Mouse (Mus musculus) forebrain, embryonic 13.5 days (tissue): Measurements from ENCODE around the gene Tcaim. TPM values are rescaled to one million over a fixed set of nuclear protein-coding genes. Genes with fewer than 3 reads are reported as not detected.

Experiments used
- ATAC-seq: fragments of 200-750 bp; cut with Nextera tagmentation; 2 replicates; pipeline ENCODE4 v1.8.0; 2017
- H3K27ac ChIP-seq: fragments of 300-500 bp; sonication (generic); 2 replicates; pipeline ENCODE4 v1.5.1; 2015; ENCODE audit warnings: inconsistent platforms, mild to moderate bottlenecking, moderate library complexity
- H3K27me3 ChIP-seq: fragments of 300-500 bp; sonication (generic); 2 replicates; pipeline ENCODE4 v1.6.1; 2015; ENCODE audit warnings: mild to moderate bottlenecking, inconsistent platforms
- H3K36me3 ChIP-seq: fragments of 300-500 bp; sonication (generic); 2 replicates; pipeline ENCODE4 v1.6.1; 2015; ENCODE audit warnings: mild to moderate bottlenecking, inconsistent platforms; ENCODE audit not compliant: poor library complexity, severe bottlenecking
- H3K4me1 ChIP-seq: fragments of 300-500 bp; sonication (generic); 2 replicates; pipeline ENCODE4 v1.6.1; 2015; ENCODE audit warnings: inconsistent platforms
- H3K4me2 ChIP-seq: fragments of 300-500 bp; sonication (generic); 2 replicates; pipeline ENCODE4 v1.6.1; 2015; ENCODE audit warnings: inconsistent platforms, mild to moderate bottlenecking, moderate library complexity
- H3K4me3 ChIP-seq: fragments of 300-500 bp; sonication (generic); 2 replicates; pipeline ENCODE4 v1.5.1; 2015; ENCODE audit warnings: mild to moderate bottlenecking, inconsistent platforms
- H3K9ac ChIP-seq: fragments of 300-500 bp; sonication (generic); 2 replicates; pipeline ENCODE4 v1.6.1; 2015; ENCODE audit warnings: mild to moderate bottlenecking, inconsistent platforms
- H3K9me3 ChIP-seq: fragments of 300-500 bp; sonication (generic); replicated peaks from 2 replicates; pipeline ENCODE4 v1.6.1; 2016; ENCODE audit warnings: inconsistent platforms
- WGBS: fragments of 180-500 bp; shearing (Covaris S2); methylation state at CpG from one replicate; pipeline ENCODE4 v1.1.7; 2015; 5-methylcytosine and 5-hydroxymethylcytosine counted together
- polyA plus RNA-seq: library from polyadenylated mRNA; unstranded; fragments of >200 nt; fragmentation: Nextera tagmentation; extraction: Ambion mirVana; gene quantifications from 2 replicates; pipeline ENCODE4 v1.2.1, GENCODE M21; 2015

Gene Tcaim
- 6.9 and 7.0 TPM in 2 replicates for polyA plus RNA-seq

DNA sequence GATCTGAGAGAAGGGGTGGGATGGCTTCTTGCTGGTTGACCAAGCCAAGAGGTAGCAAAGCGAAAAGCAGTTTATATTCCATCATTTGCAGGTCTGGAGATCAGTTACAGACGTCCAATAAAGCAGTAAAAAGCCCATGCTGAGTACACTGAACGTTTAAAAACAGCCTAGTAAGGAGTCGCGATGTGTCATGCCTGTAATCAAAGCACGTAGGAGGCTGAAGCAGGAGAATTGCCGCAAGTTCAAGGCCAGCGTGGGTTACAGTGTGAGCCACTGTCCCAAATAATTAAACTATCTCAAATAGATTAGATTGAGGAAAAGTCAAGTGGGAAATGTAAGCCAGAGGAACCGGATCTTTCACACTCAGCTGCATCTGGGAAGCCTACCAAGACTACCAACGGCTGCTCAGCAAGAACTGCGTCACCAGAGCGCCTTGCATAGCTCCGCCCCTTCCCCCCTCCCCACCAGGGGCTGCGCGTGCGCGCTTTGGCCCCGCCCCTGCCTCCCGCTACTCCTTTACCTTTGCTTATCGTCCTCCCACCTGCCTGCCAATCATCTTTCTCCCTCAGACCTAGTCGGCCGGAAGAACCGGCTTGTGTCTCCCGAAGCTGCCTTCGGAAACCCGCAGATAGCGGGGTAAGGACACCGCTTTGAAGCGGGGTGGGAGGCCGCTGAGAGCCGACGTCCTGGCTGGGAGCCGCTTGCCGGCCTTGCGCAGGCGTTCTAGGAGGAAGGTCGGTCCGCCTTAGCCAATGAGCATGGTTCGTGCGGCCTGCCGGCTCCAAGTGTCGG, at the start of gene Tcaim:
TSS of gene Tcaim (plus strand) at position 487 of the 792 bp plus-strand sequence.
- H3K9ac ChIP-seq: peak within 1 kb of the TSS; percentile 83
- H3K27ac ChIP-seq: peak within 1 kb of the TSS; percentile 92
- H3K36me3 ChIP-seq: no peaks in the 10 kb centered on the region
- 7% methylated on average over 41 of the region's 42 CpGs for WGBS
- H3K27me3 ChIP-seq: 0 out of 2 replicates have a peak, but pooled peaks cover 5% of the 10 kb centered on the region
- H3K4me1 ChIP-seq: peaks cover 14% of the 10 kb centered on the region
- H3K4me3 ChIP-seq: peak within 1 kb of the TSS; percentile 64
- H3K4me2 ChIP-seq: peak within 1 kb of the TSS; percentile 88
- H3K9me3 ChIP-seq: no peaks in the 10 kb centered on the region
- ATAC-seq: peak; percentile 98

DNA sequence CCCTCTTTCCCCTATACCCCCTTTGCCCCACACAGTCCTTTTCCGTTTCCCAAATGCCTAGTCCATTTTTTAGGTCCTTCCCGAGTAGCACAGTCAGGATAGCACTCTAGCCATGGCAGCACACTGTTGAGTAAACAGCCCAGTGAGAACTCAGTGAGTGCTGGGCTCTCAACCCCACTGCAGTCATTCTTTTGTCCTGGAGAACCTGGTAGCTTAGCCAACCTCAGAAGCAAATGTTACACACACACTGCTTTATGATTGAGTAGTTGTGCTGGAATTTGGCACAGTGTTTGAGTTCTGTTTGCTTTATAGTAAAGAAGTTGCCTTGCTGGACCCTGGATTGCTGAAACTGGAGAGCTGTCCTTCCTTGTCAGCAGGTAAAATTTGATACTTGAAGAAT, 47.7 kb upstream of the Tcaim start:
- no peak overlapping the region for H3K9ac ChIP-seq
- H3K27me3 ChIP-seq: no peaks in the 10 kb centered on the region
- H3K4me3 ChIP-seq: no peak overlapping the region
- H3K4me1 ChIP-seq: no peaks in the 10 kb centered on the region
- no peaks in the 10 kb centered on the region for H3K36me3 ChIP-seq
- H3K9me3 ChIP-seq: no peaks in the 10 kb centered on the region
- ATAC-seq: no peak
- no peak overlapping the region for H3K4me2 ChIP-seq
- H3K27ac ChIP-seq: no peak overlapping the region
- WGBS: 50% methylated on average over 2 of the region's 2 CpGs

DNA sequence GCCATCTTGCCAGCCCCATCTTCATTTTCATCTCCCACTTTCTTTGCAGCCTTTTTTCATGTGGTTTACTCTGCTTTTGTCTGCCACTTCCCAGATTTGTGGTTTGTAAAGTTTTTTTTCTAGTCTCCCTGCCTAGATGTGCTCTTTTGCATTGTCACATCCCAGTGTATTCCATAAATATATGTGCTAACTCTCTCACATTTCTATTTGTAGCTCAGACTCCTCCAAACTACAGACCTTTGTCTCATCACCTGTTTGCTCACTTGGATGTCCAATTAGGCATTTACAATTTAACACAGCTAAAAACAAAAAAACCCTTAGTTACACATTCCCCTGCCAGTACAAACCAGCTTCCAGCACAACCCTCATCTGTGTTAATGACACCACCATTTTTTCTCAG, 45.2 kb upstream of the Tcaim start:
- H3K4me1 ChIP-seq: no peaks in the 10 kb centered on the region
- no peak overlapping the region for H3K27ac ChIP-seq
- H3K9ac ChIP-seq: no peak overlapping the region
- no peak overlapping the region for H3K4me3 ChIP-seq
- H3K36me3 ChIP-seq: no peaks in the 10 kb centered on the region
- no peak overlapping the region for H3K4me2 ChIP-seq
- no peaks in the 10 kb centered on the region for H3K27me3 ChIP-seq
- H3K9me3 ChIP-seq: no peaks in the 10 kb centered on the region
- no peak for ATAC-seq

- Histone ChIP-seq H3K9ac (no peak overlapping the region), H3K4me3 (no peak overlapping the region), H3K4me1 (no peaks in the 10 kb centered on the region), H3K36me3 (no peaks in the 10 kb centered on the region), H3K9me3 (no peaks in the 10 kb centered on the region), H3K4me2 (no peak overlapping the region), H3K27ac (no peak overlapping the region), H3K27me3 (no peaks in the 10 kb centered on the region)
- 85% methylated on average over 5 of the region's 5 CpGs for WGBS
- ATAC-seq: no peak
Measured at GRCm38 (mm10) chr9:122785231-122785630, 20.1 kb upstream of the Tcaim start.

GRCm38 (mm10) chr9:122786534-122786933, 18.8 kb upstream of the Tcaim start:
- WGBS: 98% methylated on average over 1 of the region's 1 CpGs

GRCm38 (mm10) chr9:122805845-122806341, 554 bp downstream of the Tcaim start:
- peak overlapping the region; percentile 92 for H3K27ac ChIP-seq
- peaks cover 14% of the 10 kb centered on the region for H3K4me1 ChIP-seq
- no peak for ATAC-seq

More at GRCm38 (mm10) chr9:122786534-122786933, 18.8 kb upstream of the Tcaim start:
- Histone ChIP-seq H3K4me2 (no peak overlapping the region), H3K27me3 (no peaks in the 10 kb centered on the region), H3K36me3 (no peaks in the 10 kb centered on the region), H3K4me3 (no peak overlapping the region), H3K27ac (no peak overlapping the region), H3K9ac (no peak overlapping the region), H3K9me3 (no peaks in the 10 kb centered on the region), H3K4me1 (no peaks in the 10 kb centered on the region)
- no peak for ATAC-seq

GRCm38 (mm10) chr9:122807186-122807585, 1.8 kb downstream of the Tcaim start:
- peaks cover 14% of the 10 kb centered on the region for H3K4me1 ChIP-seq
- H3K27ac ChIP-seq: no peak overlapping the region
- ATAC-seq: no peak
- peaks cover 5% of the 10 kb centered on the region for H3K36me3 ChIP-seq
- 0 out of 2 replicates have a peak, but pooled peaks cover 2% of the 10 kb centered on the region for H3K27me3 ChIP-seq
- no peaks in the 10 kb centered on the region for H3K9me3 ChIP-seq
- 96% methylated on average over 2 of the region's 2 CpGs for WGBS
- no peak overlapping the region for H3K4me2 ChIP-seq
- H3K9ac ChIP-seq: no peak overlapping the region
- H3K4me3 ChIP-seq: no peak overlapping the region

More at GRCm38 (mm10) chr9:122805845-122806341, 554 bp downstream of the Tcaim start:
- no peaks in the 10 kb centered on the region for H3K9me3 ChIP-seq
- peak overlapping the region; percentile 64 for H3K4me3 ChIP-seq
- peak overlapping the region; percentile 88 for H3K4me2 ChIP-seq
- H3K36me3 ChIP-seq: no peaks in the 10 kb centered on the region
- 11% methylated on average over 10 of the region's 10 CpGs for WGBS
- H3K27me3 ChIP-seq: 0 out of 2 replicates have a peak, but pooled peaks cover 4% of the 10 kb centered on the region
- H3K9ac ChIP-seq: peak overlapping the region; percentile 83

DNA sequence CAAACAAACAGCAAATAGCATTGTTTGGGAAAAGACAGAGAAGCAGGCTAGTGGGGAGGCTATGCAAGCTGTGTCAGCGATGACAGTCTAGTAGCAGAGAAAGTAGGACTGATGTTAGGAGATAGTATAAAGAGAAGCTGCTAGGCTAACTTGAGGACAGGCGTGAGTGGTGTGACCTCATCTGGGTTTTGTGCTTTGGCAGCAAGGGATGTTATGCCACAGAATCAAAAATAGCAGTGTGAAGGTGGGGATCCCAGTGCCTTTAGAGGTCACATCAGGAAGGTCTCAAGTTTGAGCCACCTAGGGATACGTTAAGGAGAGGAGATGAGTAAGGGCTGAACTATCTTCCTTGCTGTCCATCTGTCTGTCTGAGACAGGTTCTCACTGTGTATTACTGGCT, 4.9 kb downstream of the Tcaim start:
- 92% methylated on average over 3 of the region's 3 CpGs for WGBS
- Histone ChIP-seq H3K4me2 (no peak overlapping the region), H3K4me3 (no peak overlapping the region), H3K4me1 (peaks cover 10% of the 10 kb centered on the region), H3K9me3 (no peaks in the 10 kb centered on the region), H3K27ac (no peak overlapping the region), H3K27me3 (no peaks in the 10 kb centered on the region), H3K9ac (no peak overlapping the region), H3K36me3 (peaks cover 19% of the 10 kb centered on the region)
- no peak for ATAC-seq

GRCm38 (mm10) chr9:122812386-122812785, 7.0 kb downstream of the Tcaim start:
- Histone ChIP-seq H3K4me1 (no peaks in the 10 kb centered on the region), H3K4me3 (no peak overlapping the region), H3K9me3 (no peaks in the 10 kb centered on the region), H3K36me3 (peaks cover 19% of the 10 kb centered on the region), H3K9ac (no peak overlapping the region), H3K27ac (no peak overlapping the region), H3K4me2 (no peak overlapping the region), H3K27me3 (no peaks in the 10 kb centered on the region)
- 88% methylated on average over 5 of the region's 5 CpGs for WGBS
- ATAC-seq: no peak

DNA sequence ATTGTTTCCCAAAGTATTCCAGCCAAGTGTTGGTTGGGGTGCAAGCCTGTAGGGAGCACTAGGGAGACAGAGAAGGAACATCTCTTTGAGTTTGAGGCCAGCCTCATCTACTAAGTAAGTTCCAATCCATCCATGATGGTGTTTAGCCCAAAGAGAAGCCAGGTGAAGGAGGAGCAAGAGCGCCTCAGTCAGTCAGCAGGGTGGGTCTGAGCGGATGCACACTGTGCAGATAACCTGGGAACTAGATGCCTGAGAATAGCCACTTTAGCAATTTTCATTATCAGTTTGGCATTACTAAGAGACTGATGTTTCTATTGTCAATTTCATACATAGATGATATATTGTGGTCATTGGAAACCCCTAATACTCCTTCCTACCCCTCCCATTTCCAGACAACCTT, 9.4 kb downstream of the Tcaim start:
- H3K36me3 ChIP-seq: peaks cover 24% of the 10 kb centered on the region
- no peak for ATAC-seq
- no peak overlapping the region for H3K27ac ChIP-seq
- no peak overlapping the region for H3K4me2 ChIP-seq
- no peaks in the 10 kb centered on the region for H3K9me3 ChIP-seq
- H3K27me3 ChIP-seq: no peaks in the 10 kb centered on the region
- 92% methylated on average over 2 of the region's 2 CpGs for WGBS
- H3K4me1 ChIP-seq: no peaks in the 10 kb centered on the region
- no peak overlapping the region for H3K4me3 ChIP-seq
- H3K9ac ChIP-seq: no peak overlapping the region

GRCm38 (mm10) chr9:122815239-122815851, 10.0 kb downstream of the Tcaim start:
- 86% methylated on average over 4 of the region's 4 CpGs for WGBS
- Histone ChIP-seq H3K27me3 (no peaks in the 10 kb centered on the region), H3K9me3 (no peaks in the 10 kb centered on the region), H3K4me3 (no peak overlapping the region), H3K4me2 (no peak overlapping the region), H3K4me1 (no peaks in the 10 kb centered on the region), H3K36me3 (peaks cover 30% of the 10 kb centered on the region), H3K27ac (no peak overlapping the region), H3K9ac (no peak overlapping the region)
- no peak for ATAC-seq

- Histone ChIP-seq H3K4me2 (no peak overlapping the region), H3K27me3 (no peaks in the 10 kb centered on the region), H3K4me1 (no peaks in the 10 kb centered on the region), H3K9me3 (no peaks in the 10 kb centered on the region), H3K4me3 (no peak overlapping the region), H3K36me3 (peaks cover 51% of the 10 kb centered on the region), H3K27ac (no peak overlapping the region), H3K9ac (no peak overlapping the region)
- ATAC-seq: no peak
- 90% methylated on average over 5 of the region's 5 CpGs for WGBS
Measured at GRCm38 (mm10) chr9:122823374-122824017, 18.2 kb downstream of the Tcaim start.
